Mouse (Mus musculus) limb, embryonic 15.5 days (tissue): ENCODE data around the gene 5330417C22Rik. TPM values are rescaled to one million over a fixed set of nuclear protein-coding genes. Genes with fewer than 3 reads are reported as not detected.
"Not testable (repeated sequence)": the region's sequence is repeated elsewhere in the genome, so short reads cannot be mapped to it uniquely, and the experiment has no call there.

Experiments
- ATAC-seq: fragments of 200-750 bp; cut with Nextera tagmentation; 2 replicates; pipeline ENCODE4 v1.8.0; 2017; ENCODE audit warnings: low read depth, moderate TSS enrichment; ENCODE audit not compliant: insufficient number of reproducible peaks, low FRiP score, low TSS enrichment
- H3K27ac ChIP-seq: fragments of 300-500 bp; sonication (generic); 2 replicates; pipeline ENCODE4 v1.5.1; 2015; ENCODE audit warnings: moderate library complexity, mild to moderate bottlenecking, inconsistent platforms
- H3K27me3 ChIP-seq: fragments of 300-500 bp; sonication (generic); 2 replicates; pipeline ENCODE4 v1.6.1; 2015; ENCODE audit warnings: inconsistent platforms
- H3K36me3 ChIP-seq: fragments of 300-500 bp; sonication (generic); 2 replicates; pipeline ENCODE4 v1.6.1; 2015; ENCODE audit warnings: inconsistent platforms
- H3K4me1 ChIP-seq: fragments of 300-500 bp; sonication (generic); 2 replicates; pipeline ENCODE4 v1.6.1; 2015; ENCODE audit warnings: inconsistent platforms
- H3K4me2 ChIP-seq: fragments of 300-500 bp; sonication (generic); 2 replicates; pipeline ENCODE4 v1.6.1; 2015; ENCODE audit warnings: mild to moderate bottlenecking, inconsistent platforms
- H3K4me3 ChIP-seq: fragments of 300-500 bp; sonication (generic); 2 replicates; pipeline ENCODE4 v1.5.1; 2015; ENCODE audit warnings: mild to moderate bottlenecking, inconsistent platforms
- H3K9ac ChIP-seq: fragments of 300-500 bp; sonication (generic); 2 replicates; pipeline ENCODE4 v1.6.1; 2015; ENCODE audit warnings: inconsistent platforms
- H3K9me3 ChIP-seq: fragments of 300-500 bp; sonication (generic); 2 replicates; pipeline ENCODE4 v1.6.1; 2016; ENCODE audit warnings: inconsistent platforms
- WGBS: fragments of 180-500 bp; shearing (Covaris S2); methylation state at CpG from one replicate; pipeline ENCODE4 v1.1.7; 2015; 5-methylcytosine and 5-hydroxymethylcytosine counted together
- polyA plus RNA-seq: library from polyadenylated mRNA; unstranded; fragments of >200 nt; fragmentation: Nextera tagmentation; extraction: Ambion mirVana; gene quantifications from 2 replicates; pipeline ENCODE4 v1.2.1, GENCODE M21; 2015

The 5330417C22Rik gene
- polyA plus RNA-seq = 0.63 and 0.77 TPM in 2 replicates

- Histone ChIP-seq H3K9ac (no peak within 1 kb of the TSS), H3K27ac (no peak within 1 kb of the TSS), H3K9me3 (no peaks in the 10 kb centered on the region), H3K4me1 (peaks cover 20% of the 10 kb centered on the region), H3K36me3 (no peaks in the 10 kb centered on the region), H3K27me3 (peaks cover 20% of the 10 kb centered on the region), H3K4me2 (peak within 1 kb of the TSS; percentile 88), H3K4me3 (peak within 1 kb of the TSS; percentile 42)
- 1% methylated on average over 35 of the region's 35 CpGs for WGBS
- ATAC-seq = no peak
Measured at GRCm38 (mm10) chr3:108536517-108537260, at the start of gene 5330417C22Rik. Gene 5330417C22Rik, minus strand, starts transcription at chr3:108536536.

GRCm38 (mm10) chr3:108584580-108584979 is 48.2 kb upstream of the 5330417C22Rik start:
- 81% methylated on average over 4 of the region's 4 CpGs for WGBS

GRCm38 (mm10) chr3:108574018-108574417 is 37.7 kb upstream of the 5330417C22Rik start:
- WGBS = 84% methylated on average over 5 of the region's 5 CpGs
- H3K27me3 ChIP-seq = no peaks in the 10 kb centered on the region
- H3K4me3 ChIP-seq = no peak overlapping the region
- H3K27ac ChIP-seq = no peak overlapping the region
- peaks cover 18% of the 10 kb centered on the region for H3K4me1 ChIP-seq
- H3K9ac ChIP-seq = no peak overlapping the region
- no peak overlapping the region for H3K4me2 ChIP-seq
- peaks cover 8% of the 10 kb centered on the region; the same call in 1 of the 2 replicates for H3K36me3 ChIP-seq
- H3K9me3 ChIP-seq = no peaks in the 10 kb centered on the region
- ATAC-seq = no peak

More at GRCm38 (mm10) chr3:108584580-108584979, 48.2 kb upstream of the 5330417C22Rik start:
- Histone ChIP-seq H3K27ac (no peak overlapping the region), H3K4me3 (no peak overlapping the region), H3K4me2 (no peak overlapping the region), H3K9ac (no peak overlapping the region), H3K36me3 (no peaks in the 10 kb centered on the region), H3K4me1 (no peaks in the 10 kb centered on the region), H3K9me3 (no peaks in the 10 kb centered on the region), H3K27me3 (no peaks in the 10 kb centered on the region)
- ATAC-seq = no peak

GRCm38 (mm10) chr3:108572309-108573010 is 36.1 kb upstream of the 5330417C22Rik start:
- ATAC-seq = no peak
- Histone ChIP-seq H3K4me1 (peaks cover 18% of the 10 kb centered on the region), H3K4me3 (peak overlapping the region; percentile 72), H3K27ac (peak overlapping the region; percentile 85; the same call in 1 of the 2 replicates), H3K9ac (peak overlapping the region; percentile 79), H3K4me2 (peak overlapping the region; percentile 73), H3K9me3 (no peaks in the 10 kb centered on the region), H3K27me3 (no peaks in the 10 kb centered on the region), H3K36me3 (no peaks in the 10 kb centered on the region)
- 38% methylated on average over 18 of the region's 18 CpGs for WGBS

- Histone ChIP-seq H3K27me3 (no peaks in the 10 kb centered on the region), H3K4me3 (peak within 1 kb of the TSS; percentile 72), H3K4me2 (peak within 1 kb of the TSS; percentile 73), H3K4me1 (peaks cover 18% of the 10 kb centered on the region), H3K9me3 (no peaks in the 10 kb centered on the region), H3K27ac (peak within 1 kb of the TSS; percentile 85), H3K9ac (peak within 1 kb of the TSS; percentile 79), H3K36me3 (no peaks in the 10 kb centered on the region)
- ATAC-seq = peak; percentile 97
- WGBS = under 1% methylated on average over 42 of the region's 42 CpGs
Measured at GRCm38 (mm10) chr3:108571443-108572294, 35.3 kb upstream of the 5330417C22Rik start, which contains the start of gene Taf13. Gene Taf13, plus strand, starts transcription at chr3:108571698.

- Histone ChIP-seq H3K9me3 (no peaks in the 10 kb centered on the region), H3K4me1 (peaks cover 18% of the 10 kb centered on the region), H3K4me2 (no peak overlapping the region; the same call in 1 of the 2 replicates), H3K27ac (no peak overlapping the region), H3K27me3 (no peaks in the 10 kb centered on the region), H3K4me3 (peak overlapping the region; percentile 72; the same call in 1 of the 2 replicates), H3K36me3 (no peaks in the 10 kb centered on the region), H3K9ac (no peak overlapping the region)
- 87% methylated on average over 14 of the region's 14 CpGs for WGBS
- no peak for ATAC-seq
Measured at GRCm38 (mm10) chr3:108570813-108571212, 34.5 kb upstream of the 5330417C22Rik start.

GRCm38 (mm10) chr3:108569636-108570035 is 33.3 kb upstream of the 5330417C22Rik start:
- 51% methylated on average over 3 of the region's 3 CpGs for WGBS

GRCm38 (mm10) chr3:108567990-108568877 is 31.9 kb upstream of the 5330417C22Rik start:
- Histone ChIP-seq H3K9me3 (no peaks in the 10 kb centered on the region), H3K27ac (peak overlapping the region; percentile 57; the same call in 1 of the 2 replicates), H3K27me3 (no peaks in the 10 kb centered on the region), H3K36me3 (no peaks in the 10 kb centered on the region), H3K4me2 (no peak overlapping the region), H3K4me3 (no peak overlapping the region), H3K4me1 (peaks cover 14% of the 10 kb centered on the region), H3K9ac (no peak overlapping the region)
- 58% methylated on average over 15 of the region's 15 CpGs for WGBS
- no peak for ATAC-seq

More at GRCm38 (mm10) chr3:108569636-108570035, 33.3 kb upstream of the 5330417C22Rik start:
- not testable (repeated sequence) for H3K9ac ChIP-seq, H3K9me3 ChIP-seq, ATAC-seq, H3K4me3 ChIP-seq, H3K36me3 ChIP-seq, H3K4me2 ChIP-seq, H3K27ac ChIP-seq, H3K27me3 ChIP-seq
- peaks cover 18% of the 10 kb centered on the region for H3K4me1 ChIP-seq

- no peak for ATAC-seq
- peaks cover 13% of the 10 kb centered on the region for H3K4me1 ChIP-seq
- H3K27me3 ChIP-seq = no peaks in the 10 kb centered on the region
- no peaks in the 10 kb centered on the region for H3K9me3 ChIP-seq
- H3K4me3 ChIP-seq = peak overlapping the region; percentile 83
- peak overlapping the region; percentile 73 for H3K4me2 ChIP-seq
- peaks cover 21% of the 10 kb centered on the region for H3K36me3 ChIP-seq
- WGBS = 7% methylated on average over 4 of the region's 4 CpGs
- H3K27ac ChIP-seq = peak overlapping the region; percentile 96
- H3K9ac ChIP-seq = 0 out of 2 replicates have a peak overlapping the region, but pooled peaks have one; percentile 1
Measured at GRCm38 (mm10) chr3:108563309-108563708, 27.0 kb upstream of the 5330417C22Rik start.

- Histone ChIP-seq H3K27ac (peak overlapping the region; percentile 96), H3K4me3 (peak overlapping the region; percentile 83), H3K4me2 (peak overlapping the region; percentile 73), H3K36me3 (peaks cover 26% of the 10 kb centered on the region), H3K9me3 (no peaks in the 10 kb centered on the region), H3K27me3 (no peaks in the 10 kb centered on the region), H3K9ac (0 out of 2 replicates have a peak overlapping the region, but pooled peaks have one; percentile 1), H3K4me1 (peaks cover 13% of the 10 kb centered on the region)
- no peak for ATAC-seq
- WGBS = 5% methylated on average over 15 of the region's 15 CpGs
Measured at GRCm38 (mm10) chr3:108562777-108563271, 26.5 kb upstream of the 5330417C22Rik start.
